Mouse (Mus musculus) olfactory bulb, adult 2 months (tissue): ENCODE results near the gene Gad1. TPM values are rescaled to one million over a fixed set of nuclear protein-coding genes. Genes with fewer than 3 reads are reported as not detected.

Experiments used
- H3K27ac ChIP-seq: fragments of 200-500 bp; 2 replicates; pipeline ENCODE4 v1.5.1; 2012; ENCODE audit warnings: low read depth, low read length; ENCODE audit not compliant: insufficient read depth
- H3K4me1 ChIP-seq: fragments of 200-500 bp; 2 replicates; pipeline ENCODE4 v1.6.1; 2012; ENCODE audit warnings: low read length; ENCODE audit not compliant: control insufficient read depth, insufficient read depth
- H3K4me3 ChIP-seq: fragments of 200-500 bp; 2 replicates; pipeline ENCODE4 v1.5.1; 2012; ENCODE audit warnings: mild to moderate bottlenecking, low read depth, low read length, moderate library complexity; ENCODE audit not compliant: insufficient read depth
- CTCF ChIP-seq: fragments of 200-500 bp; IDR thresholded peaks from 2 replicates; pipeline ENCODE4 v1.5.1; 2012; ENCODE audit warnings: low read depth, mild to moderate bottlenecking, low read length, moderate library complexity; ENCODE audit not compliant: insufficient read depth
- POLR2A ChIP-seq: fragments of 200-500 bp; IDR thresholded peaks from 2 replicates; pipeline ENCODE4 v1.6.1; 2012; ENCODE audit warnings: mild to moderate bottlenecking, low read depth, low read length, moderate library complexity; ENCODE audit not compliant: insufficient read depth
- WGBS: fragments of 180-500 bp; shearing (Covaris S2); methylation state at CpG from one replicate; pipeline ENCODE4 v1.1.7; 2018; 5-methylcytosine and 5-hydroxymethylcytosine counted together
- polyA plus RNA-seq: library from polyadenylated mRNA; stranded (reverse); fragments of >200 nt; gene quantifications from 2 replicates; pipeline ENCODE4 v1.2.4, GENCODE M21; 2012; ENCODE audit warnings: low replicate concordance; ENCODE audit not compliant: missing spikeins, insufficient read depth, insufficient read length

Gene Gad1
- polyA plus RNA-seq, 1 experiment, result 475 TPM

DNA sequence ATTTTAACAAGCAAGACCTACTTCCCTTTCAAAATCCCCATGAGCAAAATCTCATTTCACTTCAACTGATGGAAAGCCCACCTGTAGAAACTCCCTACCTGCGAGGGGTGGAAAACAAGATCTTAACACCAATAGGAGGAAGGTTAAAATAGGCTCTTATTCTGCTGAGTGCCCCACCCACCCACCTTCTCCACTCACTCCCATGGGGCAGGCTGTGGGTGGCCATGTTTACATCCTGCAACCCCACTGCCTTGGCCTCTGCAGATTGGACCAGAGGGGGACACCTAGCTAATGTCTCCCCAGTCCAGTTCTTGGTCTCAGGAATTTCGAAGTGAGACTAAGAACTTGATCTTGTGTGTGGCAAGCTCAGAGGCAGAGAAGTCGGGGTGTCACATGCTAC lies 77.0 kb downstream of the Gad1 start:
- H3K27ac ChIP-seq, result no peak overlapping the region
- peaks cover 3% of the 10 kb centered on the region; the same call in 1 of the 2 replicates for H3K4me1 ChIP-seq
- 82% methylated on average over 3 of the region's 3 CpGs for WGBS
- TF ChIP-seq CTCF, result no peak
- no peak for TF ChIP-seq POLR2A
- no peak overlapping the region for H3K4me3 ChIP-seq

- peaks cover 3% of the 10 kb centered on the region; the same call in 1 of the 2 replicates for H3K4me1 ChIP-seq
- WGBS, result 81% methylated on average over 1 of the region's 1 CpGs
- H3K4me3 ChIP-seq, result no peak overlapping the region
- H3K27ac ChIP-seq, result no peak overlapping the region
- no peak for TF ChIP-seq POLR2A
These were observed 78.4 kb downstream of the Gad1 start for GRCm38 (mm10) chr2:70631321-70631720.

- 88% methylated on average over 1 of the region's 1 CpGs for WGBS
- TF ChIP-seq CTCF, result no peak
- TF ChIP-seq POLR2A, result no peak
These were observed 79.5 kb downstream of the Gad1 start for GRCm38 (mm10) chr2:70632412-70632811.

DNA sequence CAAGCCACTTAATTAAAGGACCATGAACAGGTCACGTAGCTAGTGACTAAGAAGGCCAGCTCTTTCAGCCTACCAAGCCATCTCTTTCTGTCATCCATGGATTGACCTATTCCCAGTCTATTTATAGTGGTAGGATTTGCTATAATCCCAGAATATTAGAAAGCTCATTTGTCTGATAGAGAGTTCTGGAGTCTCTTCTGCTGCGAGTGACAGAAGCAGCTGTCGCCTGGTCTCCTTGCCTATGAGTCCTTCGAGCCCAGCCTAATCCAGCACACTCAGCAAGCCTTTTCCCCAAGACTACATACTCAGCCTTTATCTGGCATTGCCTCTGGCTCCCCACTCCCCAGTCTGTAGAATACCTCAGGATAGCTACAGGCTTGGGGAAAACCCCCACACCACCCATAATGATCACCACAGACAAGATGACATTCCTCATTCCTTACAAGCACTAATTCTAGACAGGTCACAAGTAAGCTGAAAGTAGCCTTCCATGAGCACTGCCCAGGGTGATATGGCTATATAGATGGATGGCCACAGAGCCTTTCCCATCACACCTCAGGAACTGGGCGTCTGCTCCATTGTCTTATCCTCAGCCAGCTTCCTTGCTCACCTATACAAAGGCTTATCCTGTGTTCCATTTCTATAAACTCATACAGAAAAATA lies 81.3 kb downstream of the Gad1 start:
- no peak for TF ChIP-seq POLR2A
- TF ChIP-seq CTCF, result no peak
- WGBS, result 94% methylated on average over 5 of the region's 5 CpGs
- no peak overlapping the region for H3K4me3 ChIP-seq
- H3K4me1 ChIP-seq, result peaks cover 3% of the 10 kb centered on the region; the same call in 1 of the 2 replicates
- no peak overlapping the region for H3K27ac ChIP-seq

More at GRCm38 (mm10) chr2:70632412-70632811, 79.5 kb downstream of the Gad1 start:
- H3K4me3 ChIP-seq, result no peak overlapping the region
- no peak overlapping the region for H3K27ac ChIP-seq
- H3K4me1 ChIP-seq, result peaks cover 3% of the 10 kb centered on the region; the same call in 1 of the 2 replicates

DNA sequence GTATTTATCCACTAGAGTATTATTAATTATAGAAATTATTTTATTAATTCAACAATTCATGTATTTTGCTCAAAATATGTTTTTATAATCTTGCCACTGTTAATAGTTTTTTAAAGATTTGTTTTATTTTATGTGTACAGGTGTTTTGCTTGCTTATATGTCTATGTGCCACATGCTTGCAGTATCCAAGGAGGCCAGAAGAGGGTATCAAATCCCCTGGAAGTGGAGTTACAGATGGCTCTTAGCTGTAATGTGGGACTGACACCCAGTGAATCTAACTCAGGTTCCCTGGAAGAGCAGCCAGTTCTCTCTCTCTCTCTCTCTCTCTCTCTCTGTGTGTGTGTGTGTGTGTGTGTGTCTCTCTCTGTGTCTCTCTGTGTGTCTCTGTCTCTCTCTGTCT lies 88.1 kb downstream of the Gad1 start:
- no peak for TF ChIP-seq POLR2A
- no peak for TF ChIP-seq CTCF
- H3K4me3 ChIP-seq, result no peak overlapping the region

DNA sequence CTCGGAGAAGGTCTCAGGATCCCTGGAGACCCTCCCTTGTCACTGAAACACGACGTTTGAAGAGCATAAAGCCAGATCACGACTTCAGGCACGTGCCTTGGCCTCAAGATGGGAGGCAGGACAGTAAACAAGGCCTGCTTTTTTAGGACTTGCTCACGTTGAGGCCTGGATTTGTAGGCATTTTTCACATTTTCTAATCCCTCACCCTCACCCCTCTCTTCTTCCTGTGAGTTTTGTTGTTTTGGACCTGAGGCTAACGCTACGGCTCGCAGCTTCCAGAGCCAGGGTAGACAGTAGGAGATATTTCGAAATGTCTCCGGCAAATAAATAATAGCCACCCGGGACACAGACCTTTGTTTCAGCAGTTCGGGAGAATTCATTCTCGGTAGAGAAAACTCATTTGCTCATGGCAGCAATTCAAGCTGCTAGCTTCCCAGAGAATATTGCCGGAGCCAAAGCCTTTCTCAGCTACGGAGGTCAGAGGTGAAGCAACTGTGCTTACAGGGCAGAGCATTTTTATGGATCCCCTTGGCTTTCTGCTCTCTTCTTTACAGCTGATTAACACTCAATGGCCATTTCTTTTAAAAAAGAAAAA lies 90.2 kb downstream of the Gad1 start:
- Histone ChIP-seq H3K4me1 (no peaks in the 10 kb centered on the region), H3K4me3 (no peak overlapping the region), H3K27ac (no peak overlapping the region)
- no peak for TF ChIP-seq POLR2A
- no peak for TF ChIP-seq CTCF
- WGBS, result 49% methylated on average over 16 of the region's 16 CpGs

More for the DNA sequence above, 88.1 kb downstream of the Gad1 start:
- no peak overlapping the region for H3K27ac ChIP-seq
- H3K4me1 ChIP-seq, result no peaks in the 10 kb centered on the region

DNA sequence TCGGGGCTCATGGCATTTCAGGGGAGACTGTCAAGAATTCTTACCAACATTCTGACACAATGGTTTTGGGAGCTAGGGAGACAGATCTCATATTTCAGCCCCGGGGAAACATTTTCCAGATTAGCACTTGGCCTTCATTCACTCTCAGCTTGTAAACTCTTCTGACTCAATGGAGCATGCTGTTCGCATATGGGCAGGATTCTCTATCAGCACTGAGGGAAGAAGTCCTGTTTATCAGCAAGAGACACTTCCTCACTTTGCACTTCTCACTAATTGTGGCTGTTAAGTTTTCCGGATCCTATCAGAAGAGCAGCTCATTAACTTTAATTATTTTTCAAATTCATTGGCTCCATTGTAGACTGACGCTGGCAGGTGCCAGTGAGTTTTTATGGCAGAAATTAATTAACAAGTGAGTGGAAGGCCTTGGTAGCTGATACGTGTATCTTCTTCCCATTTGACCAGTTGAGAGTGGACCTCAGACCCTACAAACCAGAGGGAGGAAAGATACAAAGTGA lies 92.5 kb downstream of the Gad1 start:
- H3K27ac ChIP-seq, result no peak overlapping the region
- no peaks in the 10 kb centered on the region for H3K4me1 ChIP-seq
- WGBS, result 83% methylated on average over 6 of the region's 6 CpGs
- H3K4me3 ChIP-seq, result no peak overlapping the region
- TF ChIP-seq POLR2A, result no peak
- TF ChIP-seq CTCF, result no peak

DNA sequence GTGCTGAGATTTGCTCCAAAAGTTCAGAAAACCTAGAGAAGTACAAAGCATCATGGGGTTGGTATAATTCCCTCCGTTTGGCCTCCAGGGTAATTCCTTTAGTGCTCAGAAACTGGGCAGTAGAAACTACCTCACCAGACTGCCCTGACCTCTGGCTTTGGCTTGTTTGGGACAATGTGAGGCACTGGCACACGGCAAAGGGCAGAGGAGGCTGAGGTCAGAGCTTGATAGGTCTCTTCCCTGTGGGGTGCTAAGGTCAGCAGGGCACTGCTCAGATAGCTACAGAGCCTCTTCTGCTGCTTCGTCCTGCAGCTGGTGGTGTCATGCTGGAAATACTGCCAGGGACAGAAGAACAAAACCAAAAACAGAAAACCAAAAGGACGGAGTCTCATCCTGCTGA lies 94.8 kb downstream of the Gad1 start:
- whole genome bisulfite sequencing, result 59% methylated on average over 4 of the region's 4 CpGs
- Histone ChIP-seq H3K4me3 (no peak overlapping the region), H3K27ac (no peak overlapping the region), H3K4me1 (no peaks in the 10 kb centered on the region)
- no peak for TF ChIP-seq POLR2A
- TF ChIP-seq CTCF, result no peak

DNA sequence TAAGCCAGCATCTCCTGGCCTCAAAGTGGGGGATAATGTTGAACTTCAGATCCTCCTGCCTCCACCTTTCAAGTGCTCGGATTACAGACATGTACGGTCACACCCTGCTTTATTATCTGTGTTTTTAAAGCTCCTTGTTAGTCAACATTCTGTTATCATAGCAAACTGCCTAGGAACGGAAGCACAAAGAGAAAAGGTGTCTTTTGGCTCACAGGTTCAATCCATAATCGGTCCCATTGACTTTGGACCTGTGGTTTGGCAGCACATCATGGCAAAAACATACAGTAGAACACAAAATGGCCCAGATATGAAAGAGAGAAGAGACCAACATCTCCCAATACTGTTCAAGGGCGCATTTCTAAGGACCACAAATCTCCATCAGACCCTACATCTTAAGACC lies 95.4 kb downstream of the Gad1 start:
- 90% methylated on average over 5 of the region's 5 CpGs for whole genome bisulfite sequencing
- Histone ChIP-seq H3K27ac (no peak overlapping the region), H3K4me3 (no peak overlapping the region), H3K4me1 (no peaks in the 10 kb centered on the region)
- TF ChIP-seq POLR2A, result no peak
- TF ChIP-seq CTCF, result no peak

- Histone ChIP-seq H3K4me1 (no peaks in the 10 kb centered on the region), H3K27ac (no peak overlapping the region), H3K4me3 (no peak overlapping the region)
- no peak for TF ChIP-seq POLR2A
- no peak for TF ChIP-seq CTCF
- WGBS, result 93% methylated on average over 4 of the region's 4 CpGs
These were observed 96.6 kb downstream of the Gad1 start for GRCm38 (mm10) chr2:70649471-70649870.

Other genes starting within 250 kb of the Gad1 start
- not detected in 2 replicates for gene Sp5, start 78.1 kb upstream of the Gad1 start, polyA plus RNA-seq
- not detected in 2 replicates for gene Erich2, start 44.3 kb upstream of the Gad1 start, polyA plus RNA-seq
- gene Gorasp2, start 108.5 kb downstream of the Gad1 start, polyA plus RNA-seq, result not detected in 2 replicates
- gene Gm26558, start 109.0 kb downstream of the Gad1 start, polyA plus RNA-seq, result not detected in 2 replicates